Mouse (Mus musculus): Measurements from ENCODE around the gene Wasf2. TPM values are rescaled to one million over a fixed set of nuclear protein-coding genes. Genes with fewer than 3 reads are reported as not detected.

Gene Wasf2
- polyA plus RNA-seq, 1 experiment: 62.0 TPM

GRCm38 (mm10) chr4:133201006-133201771 lies 70.9 kb downstream of the Wasf2 start:
- no peaks in the 10 kb centered on the region for H3K79me2 ChIP-seq (ENCODE audit: control insufficient read depth, insufficient read depth)
- H3ac ChIP-seq (ENCODE audit: control insufficient read depth, insufficient read length): no peak overlapping the region
- no peaks in the 10 kb centered on the region for H3K27me3 ChIP-seq (ENCODE audit: control insufficient read depth, insufficient read depth, insufficient read length)
- no peak overlapping the region for H3K4me2 ChIP-seq (ENCODE audit: low read depth)
- H3K36me3 ChIP-seq (ENCODE audit: control insufficient read depth, insufficient read depth): peaks cover 7% of the 10 kb centered on the region
- H3K4me3 ChIP-seq: no peak overlapping the region
- TF ChIP-seq CEBPB (IDR thresholded peaks at IDR 0.05; ENCODE audit: insufficient read depth, poor library complexity, severe bottlenecking) (no peak), POLR2A (IDR thresholded peaks at IDR 0.05; ENCODE audit: insufficient read length, low read depth) (peak; percentile 35), MYOD1 (IDR thresholded peaks at IDR 0.05; ENCODE audit: control insufficient read depth in 1 of 3, insufficient read length in 2 of 3, low read depth in 2 of 3) (peak in 1 of 3 experiments; percentile 12), POLR2AphosphoS2 (IDR thresholded peaks at IDR 0.05; ENCODE audit: insufficient read length, low read depth) (peak; percentile 87), TCF12 (IDR thresholded peaks at IDR 0.05; ENCODE audit: insufficient read depth, poor library complexity, severe bottlenecking) (no peak), REST (IDR thresholded peaks at IDR 0.05; ENCODE audit: insufficient read depth, insufficient read length) (no peak), MYOG (IDR thresholded peaks at IDR 0.05; ENCODE audit: control insufficient read depth in 1 of 3, insufficient read depth in 1 of 3, insufficient read length in 2 of 3, low read depth in 2 of 3) (peak in 1 of 3 experiments; percentile 25)

- no peak for TF ChIP-seq MYOD1 (IDR thresholded peaks at IDR 0.05; ENCODE audit: control insufficient read depth in 1 of 3, insufficient read length in 2 of 3, low read depth in 2 of 3)
- no peak for TF ChIP-seq USF1 (IDR thresholded peaks at IDR 0.05; ENCODE audit: low read depth)
- TF ChIP-seq MAX (IDR thresholded peaks at IDR 0.05; ENCODE audit: low read depth): no peak
- TF ChIP-seq TCF3 (IDR thresholded peaks at IDR 0.05; ENCODE audit: insufficient read length, low read depth): no peak
- TF ChIP-seq REST (IDR thresholded peaks at IDR 0.05; ENCODE audit: insufficient read depth, insufficient read length): no peak
- no peak for TF ChIP-seq TCF12 (IDR thresholded peaks at IDR 0.05; ENCODE audit: insufficient read depth, poor library complexity, severe bottlenecking)
- TF ChIP-seq MYOG (IDR thresholded peaks at IDR 0.05; ENCODE audit: control insufficient read depth in 1 of 3, insufficient read depth in 1 of 3, insufficient read length in 2 of 3, low read depth in 2 of 3): no peak
- peak; percentile 91 for TF ChIP-seq POLR2AphosphoS2 (IDR thresholded peaks at IDR 0.05; ENCODE audit: insufficient read length, low read depth)
- TF ChIP-seq CEBPB (IDR thresholded peaks at IDR 0.05; ENCODE audit: insufficient read depth, poor library complexity, severe bottlenecking): no peak
- peak; percentile 25 for TF ChIP-seq POLR2A (IDR thresholded peaks at IDR 0.05; ENCODE audit: insufficient read length, low read depth)
- Histone ChIP-seq H3K36me3 (ENCODE audit: control insufficient read depth, insufficient read depth) (peaks cover 3% of the 10 kb centered on the region), H3K27me3 (ENCODE audit: control insufficient read depth, insufficient read depth, insufficient read length) (no peaks in the 10 kb centered on the region), H3K4me2 (ENCODE audit: low read depth) (no peak overlapping the region), H3K79me2 (ENCODE audit: control insufficient read depth, insufficient read depth) (no peaks in the 10 kb centered on the region), H3ac (ENCODE audit: control insufficient read depth, insufficient read length) (no peak overlapping the region), H3K4me3 (no peak overlapping the region)
These were observed 71.9 kb downstream of the Wasf2 start for GRCm38 (mm10) chr4:133202254-133202653.

GRCm38 (mm10) chr4:133203591-133203990 lies 73.3 kb downstream of the Wasf2 start:
- H3K4me2 ChIP-seq (ENCODE audit: low read depth): no peak overlapping the region

GRCm38 (mm10) chr4:133204379-133204778 lies 74.1 kb downstream of the Wasf2 start:
- TF ChIP-seq POLR2A (IDR thresholded peaks at IDR 0.05; ENCODE audit: insufficient read length, low read depth) (no peak), POLR2AphosphoS2 (IDR thresholded peaks at IDR 0.05; ENCODE audit: insufficient read length, low read depth) (peak; percentile 48), E2F4 (IDR thresholded peaks at IDR 0.05; ENCODE audit: insufficient read depth) (no peak), TCF12 (IDR thresholded peaks at IDR 0.05; ENCODE audit: insufficient read depth, poor library complexity, severe bottlenecking) (no peak), CEBPB (IDR thresholded peaks at IDR 0.05; ENCODE audit: insufficient read depth, poor library complexity, severe bottlenecking) (no peak), USF1 (IDR thresholded peaks at IDR 0.05; ENCODE audit: low read depth) (no peak), MAX (IDR thresholded peaks at IDR 0.05; ENCODE audit: low read depth) (no peak)
- no peak overlapping the region for H3ac ChIP-seq (ENCODE audit: control insufficient read depth, insufficient read length)
- H3K36me3 ChIP-seq (ENCODE audit: control insufficient read depth, insufficient read depth): no peaks in the 10 kb centered on the region
- no peak overlapping the region for H3K4me3 ChIP-seq
- H3K27me3 ChIP-seq (ENCODE audit: control insufficient read depth, insufficient read depth, insufficient read length): no peaks in the 10 kb centered on the region
- no peaks in the 10 kb centered on the region for H3K79me2 ChIP-seq (ENCODE audit: control insufficient read depth, insufficient read depth)
- H3K4me2 ChIP-seq (ENCODE audit: low read depth): no peak overlapping the region

More at GRCm38 (mm10) chr4:133203591-133203990, 73.3 kb downstream of the Wasf2 start:
- TF ChIP-seq POLR2A (IDR thresholded peaks at IDR 0.05; ENCODE audit: insufficient read length, low read depth): no peak
- Histone ChIP-seq H3ac (ENCODE audit: control insufficient read depth, insufficient read length) (no peak overlapping the region), H3K36me3 (ENCODE audit: control insufficient read depth, insufficient read depth) (peaks cover 3% of the 10 kb centered on the region), H3K79me2 (ENCODE audit: control insufficient read depth, insufficient read depth) (no peaks in the 10 kb centered on the region), H3K27me3 (ENCODE audit: control insufficient read depth, insufficient read depth, insufficient read length) (no peaks in the 10 kb centered on the region), H3K4me3 (no peak overlapping the region)

GRCm38 (mm10) chr4:133209366-133209765 lies 79.1 kb downstream of the Wasf2 start:
- no peak overlapping the region for H3K4me3 ChIP-seq
- no peaks in the 10 kb centered on the region for H3K27me3 ChIP-seq (ENCODE audit: control insufficient read depth, insufficient read depth, insufficient read length)
- no peak overlapping the region for H3ac ChIP-seq (ENCODE audit: control insufficient read depth, insufficient read length)
- no peaks in the 10 kb centered on the region for H3K36me3 ChIP-seq (ENCODE audit: control insufficient read depth, insufficient read depth)
- TF ChIP-seq MYOG (IDR thresholded peaks at IDR 0.05; ENCODE audit: control insufficient read depth in 1 of 3, insufficient read depth in 1 of 3, insufficient read length in 2 of 3, low read depth in 2 of 3): no peak
- no peak for TF ChIP-seq TCF12 (IDR thresholded peaks at IDR 0.05; ENCODE audit: insufficient read depth, poor library complexity, severe bottlenecking)
- TF ChIP-seq MYOD1 (IDR thresholded peaks at IDR 0.05; ENCODE audit: control insufficient read depth in 1 of 3, insufficient read length in 2 of 3, low read depth in 2 of 3): no peak
- TF ChIP-seq USF1 (IDR thresholded peaks at IDR 0.05; ENCODE audit: low read depth): no peak
- no peak for TF ChIP-seq REST (IDR thresholded peaks at IDR 0.05; ENCODE audit: insufficient read depth, insufficient read length)
- no peak for TF ChIP-seq POLR2A (IDR thresholded peaks at IDR 0.05; ENCODE audit: insufficient read length, low read depth)
- TF ChIP-seq SRF (IDR thresholded peaks at IDR 0.05; ENCODE audit: control insufficient read depth, insufficient read length, low read depth): no peak
- no peak for TF ChIP-seq CEBPB (IDR thresholded peaks at IDR 0.05; ENCODE audit: insufficient read depth, poor library complexity, severe bottlenecking)
- no peak for TF ChIP-seq E2F4 (IDR thresholded peaks at IDR 0.05; ENCODE audit: insufficient read depth)
- no peak for TF ChIP-seq TCF3 (IDR thresholded peaks at IDR 0.05; ENCODE audit: insufficient read length, low read depth)
- TF ChIP-seq POLR2AphosphoS2 (IDR thresholded peaks at IDR 0.05; ENCODE audit: insufficient read length, low read depth): no peak
- H3K79me2 ChIP-seq (ENCODE audit: control insufficient read depth, insufficient read depth): no peaks in the 10 kb centered on the region
- H3K4me2 ChIP-seq (ENCODE audit: low read depth): no peak overlapping the region

Measured in myocyte (in vitro differentiated cells).